Mouse (Mus musculus) kidney, adult 2 months (tissue): ENCODE measurements around the gene Rapgefl1.

Source experiments
- CTCF ChIP-seq: fragments of 200-500 bp; conservative IDR thresholded peaks from 2 replicates; pipeline ENCODE4 v1.5.1; 2011; ENCODE audit warnings: low read depth, mild to moderate bottlenecking, control low read depth, low read length, moderate library complexity, mixed read lengths; ENCODE audit not compliant: insufficient read depth, insufficient read length
- POLR2A ChIP-seq: fragments of 200-500 bp; IDR thresholded peaks from one replicate; pipeline ENCODE4 v1.6.1; 2011; ENCODE audit warnings: low read depth, low read length, control low read depth

DNA sequence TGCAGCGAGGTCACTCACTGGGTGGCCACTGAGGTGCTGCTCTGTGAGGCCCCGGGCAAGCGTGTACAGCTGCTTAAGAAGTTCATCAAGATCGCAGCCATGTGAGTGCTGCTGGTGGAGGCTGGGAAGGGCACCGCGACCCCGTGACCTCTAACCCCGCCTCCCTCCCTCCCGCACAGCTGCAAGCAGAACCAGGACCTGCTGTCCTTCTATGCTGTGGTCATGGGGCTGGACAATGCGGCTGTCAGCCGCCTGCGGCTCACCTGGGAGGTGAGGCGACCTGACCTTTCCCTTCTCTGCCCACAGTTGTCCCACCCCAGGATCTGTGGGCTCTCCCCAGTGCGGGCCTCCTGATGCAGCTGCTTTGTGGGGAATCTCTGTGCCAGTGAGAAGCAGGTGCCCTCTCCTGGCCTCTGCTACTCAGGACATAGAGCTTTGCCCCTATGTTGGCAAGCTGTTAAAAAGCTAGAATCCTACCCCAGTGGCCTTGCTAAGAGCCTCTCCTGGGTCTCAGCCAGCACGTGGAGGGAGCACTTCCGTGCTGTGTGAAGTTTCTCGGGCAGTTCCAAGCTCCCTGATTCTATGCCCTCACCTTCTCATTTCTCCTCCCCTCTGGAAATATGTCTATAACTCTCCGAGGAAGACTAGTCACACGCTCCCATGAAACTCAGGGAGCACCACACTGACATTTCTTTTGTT, 12.8 kb downstream of the Rapgefl1 start:
- TF ChIP-seq POLR2A: no peak
- TF ChIP-seq CTCF: no peak
